Mouse (Mus musculus) heart, embryonic 14.5 days (tissue): ENCODE measurements at regions not wholly inside any gene's neighbourhood (a gene's known extent, or its start where the extent isn't known, plus 50 kb on each side); places are given as distances from the start of the nearest gene placed in this dataset.
"Not testable (repeated sequence)": the region's sequence is repeated elsewhere in the genome, so short reads cannot be mapped to it uniquely, and the experiment has no call there.

Experiments used
- ATAC-seq: fragments of 200-750 bp; cut with Nextera tagmentation; 2 replicates; pipeline ENCODE4 v1.8.0; 2017; ENCODE audit warnings: low read depth, moderate TSS enrichment; ENCODE audit not compliant: insufficient number of reproducible peaks, insufficient read depth, low FRiP score
- H3K27ac ChIP-seq, 2 experiments: fragments of 200-500 bp in 1 of 2; fragments of 300-500 bp in 1 of 2; sonication (generic) in 1 of 2; replicated peaks in 1 of 2; 2 replicates each; pipeline ENCODE4 v1.5.1; 2012 to 2014; ENCODE audit warnings: low read depth in 2 of 2, low read length in 2 of 2, control low read depth in 1 of 2, mild to moderate bottlenecking in 1 of 2, mixed read lengths in 1 of 2; ENCODE audit not compliant: control insufficient read depth in 1 of 2, insufficient read depth in 1 of 2
- H3K27me3 ChIP-seq: fragments of 300-500 bp; sonication (generic); 2 replicates; pipeline ENCODE4 v1.6.1; 2014; ENCODE audit warnings: mild to moderate bottlenecking, low read length, control low read depth; ENCODE audit not compliant: control insufficient read depth, insufficient read depth
- H3K36me3 ChIP-seq: fragments of 300-500 bp; sonication (generic); 2 replicates; pipeline ENCODE4 v1.6.1; 2014; ENCODE audit warnings: mild to moderate bottlenecking, control low read depth, low read length, mixed read lengths; ENCODE audit not compliant: control insufficient read depth, insufficient read depth
- H3K4me1 ChIP-seq, 2 experiments: fragments of 200-500 bp in 1 of 2; fragments of 300-500 bp in 1 of 2; sonication (generic) in 1 of 2; 2 replicates each; pipeline ENCODE4 v1.6.1; 2012 to 2014; ENCODE audit warnings: low read length in 2 of 2, control low read depth in 1 of 2, mixed read lengths in 1 of 2; ENCODE audit not compliant: control insufficient read depth in 2 of 2, insufficient read depth in 2 of 2
- H3K4me2 ChIP-seq: fragments of 300-500 bp; sonication (generic); 2 replicates; pipeline ENCODE4 v1.6.1; 2014; ENCODE audit warnings: mild to moderate bottlenecking, low read length
- H3K4me3 ChIP-seq, 2 experiments: fragments of 200-500 bp in 1 of 2; fragments of 300-500 bp in 1 of 2; sonication (generic) in 1 of 2; 2 replicates each; pipeline ENCODE4 v1.5.1; 2012 to 2014; ENCODE audit warnings: low read length in 2 of 2, mild to moderate bottlenecking in 2 of 2, control low read depth in 1 of 2, low read depth in 1 of 2, moderate library complexity in 1 of 2; ENCODE audit not compliant: control insufficient read depth in 1 of 2, insufficient read depth in 1 of 2
- H3K9ac ChIP-seq: fragments of 300-500 bp; sonication (generic); 2 replicates; pipeline ENCODE4 v1.6.1; 2014; ENCODE audit warnings: mild to moderate bottlenecking, low read length
- H3K9me3 ChIP-seq: fragments of 300-500 bp; sonication (generic); 2 replicates; pipeline ENCODE4 v1.6.1; 2016; ENCODE audit warnings: low read length, control low read depth; ENCODE audit not compliant: control insufficient read depth
- WGBS: fragments of 180-500 bp; shearing (Covaris S2); extraction: QIAGEN DNeasy Blood & Tissue Kit; methylation state at CpG from one replicate; pipeline ENCODE4 v1.1.7; 2014; 5-methylcytosine and 5-hydroxymethylcytosine counted together

- no peak for ATAC-seq
- no peak overlapping the region for H3K4me3 ChIP-seq
- no peaks in the 10 kb centered on the region for H3K36me3 ChIP-seq
- H3K4me1 ChIP-seq = no peaks in the 10 kb centered on the region
- no peaks in the 10 kb centered on the region for H3K9me3 ChIP-seq
- WGBS = 78% methylated on average over 3 of the region's 3 CpGs
- H3K9ac ChIP-seq = no peak overlapping the region
- no peak overlapping the region for H3K27ac ChIP-seq
- H3K4me2 ChIP-seq = no peak overlapping the region
- H3K27me3 ChIP-seq = no peaks in the 10 kb centered on the region
Observed at GRCm38 (mm10) chr15:3775865-3776264, 192.6 kb upstream of the Ghr start.

- Histone ChIP-seq H3K4me3 (no peak overlapping the region), H3K4me1 (no peaks in the 10 kb centered on the region), H3K4me2 (no peak overlapping the region), H3K9ac (no peak overlapping the region), H3K9me3 (no peaks in the 10 kb centered on the region), H3K27me3 (no peaks in the 10 kb centered on the region), H3K27ac (no peak overlapping the region), H3K36me3 (no peaks in the 10 kb centered on the region)
- no peak for ATAC-seq
- 74% methylated on average over 8 of the region's 8 CpGs for WGBS
Observed at GRCm38 (mm10) chr15:3772228-3772789, 189.0 kb upstream of the Ghr start.

- H3K36me3 ChIP-seq = no peaks in the 10 kb centered on the region
- H3K27ac ChIP-seq = no peak overlapping the region
- WGBS = 81% methylated on average over 4 of the region's 4 CpGs
- no peak overlapping the region for H3K4me2 ChIP-seq
- no peaks in the 10 kb centered on the region for H3K9me3 ChIP-seq
- no peak for ATAC-seq
- no peak overlapping the region for H3K4me3 ChIP-seq
- no peak overlapping the region for H3K9ac ChIP-seq
- H3K4me1 ChIP-seq = no peaks in the 10 kb centered on the region
- no peaks in the 10 kb centered on the region for H3K27me3 ChIP-seq
Observed at GRCm38 (mm10) chr15:3770312-3770711, 187.0 kb upstream of the Ghr start.

GRCm38 (mm10) chr15:3764726-3765125, 181.4 kb upstream of the Ghr start:
- no peak for ATAC-seq
- Histone ChIP-seq H3K27me3 (no peaks in the 10 kb centered on the region), H3K9me3 (peaks cover 4% of the 10 kb centered on the region; the same call in 1 of the 2 replicates), H3K36me3 (no peaks in the 10 kb centered on the region), H3K9ac (no peak overlapping the region), H3K4me1 (no peaks in the 10 kb centered on the region), H3K4me3 (no peak overlapping the region), H3K4me2 (no peak overlapping the region), H3K27ac (no peak overlapping the region)
- 84% methylated on average over 3 of the region's 3 CpGs for WGBS

GRCm38 (mm10) chr15:3760396-3760795, 177.1 kb upstream of the Ghr start:
- H3K36me3 ChIP-seq = no peaks in the 10 kb centered on the region
- ATAC-seq = no peak
- no peak overlapping the region for H3K9ac ChIP-seq
- H3K4me1 ChIP-seq = no peaks in the 10 kb centered on the region
- peaks cover 4% of the 10 kb centered on the region; the same call in 1 of the 2 replicates for H3K9me3 ChIP-seq
- no peaks in the 10 kb centered on the region for H3K27me3 ChIP-seq
- no peak overlapping the region for H3K27ac ChIP-seq
- no peak overlapping the region for H3K4me2 ChIP-seq
- 19% methylated on average over 3 of the region's 3 CpGs for WGBS
- H3K4me3 ChIP-seq = no peak overlapping the region

GRCm38 (mm10) chr15:3755636-3756035, 172.3 kb upstream of the Ghr start:
- Histone ChIP-seq H3K4me1 (no peaks in the 10 kb centered on the region), H3K9ac (no peak overlapping the region), H3K4me3 (no peak overlapping the region), H3K4me2 (no peak overlapping the region), H3K27me3 (no peaks in the 10 kb centered on the region), H3K36me3 (no peaks in the 10 kb centered on the region), H3K27ac (no peak overlapping the region), H3K9me3 (no peaks in the 10 kb centered on the region)
- ATAC-seq = no peak
- 81% methylated on average over 2 of the region's 2 CpGs for WGBS

GRCm38 (mm10) chr15:3748072-3748471, 164.8 kb upstream of the Ghr start:
- not testable (repeated sequence) for H3K27me3 ChIP-seq, H3K4me1 ChIP-seq, H3K9me3 ChIP-seq, ATAC-seq, H3K4me3 ChIP-seq, H3K27ac ChIP-seq, H3K4me2 ChIP-seq, H3K36me3 ChIP-seq, H3K9ac ChIP-seq
- 84% methylated on average over 9 of the region's 9 CpGs for WGBS

- Histone ChIP-seq H3K4me2 (no peak overlapping the region), H3K36me3 (no peaks in the 10 kb centered on the region), H3K27ac (0 out of 4 replicates have a peak overlapping the region, but pooled peaks of 1 of the 2 experiments have one; percentile 6), H3K9ac (no peak overlapping the region), H3K4me1 (no peaks in the 10 kb centered on the region), H3K9me3 (no peaks in the 10 kb centered on the region), H3K4me3 (no peak overlapping the region), H3K27me3 (no peaks in the 10 kb centered on the region)
- 61% methylated on average over 5 of the region's 5 CpGs for WGBS
- no peak for ATAC-seq
Observed at GRCm38 (mm10) chr15:3743168-3743814, 160.0 kb upstream of the Ghr start.
